Mouse (Mus musculus): ENCODE measurements at regions not wholly inside any gene's neighbourhood (a gene's known extent, or its start where the extent isn't known, plus 50 kb on each side); places are given as distances from the start of the nearest gene placed in this dataset.
A peak's percentile ranks its signal among the peaks of the same experiment; 100 is the strongest.

DNA sequence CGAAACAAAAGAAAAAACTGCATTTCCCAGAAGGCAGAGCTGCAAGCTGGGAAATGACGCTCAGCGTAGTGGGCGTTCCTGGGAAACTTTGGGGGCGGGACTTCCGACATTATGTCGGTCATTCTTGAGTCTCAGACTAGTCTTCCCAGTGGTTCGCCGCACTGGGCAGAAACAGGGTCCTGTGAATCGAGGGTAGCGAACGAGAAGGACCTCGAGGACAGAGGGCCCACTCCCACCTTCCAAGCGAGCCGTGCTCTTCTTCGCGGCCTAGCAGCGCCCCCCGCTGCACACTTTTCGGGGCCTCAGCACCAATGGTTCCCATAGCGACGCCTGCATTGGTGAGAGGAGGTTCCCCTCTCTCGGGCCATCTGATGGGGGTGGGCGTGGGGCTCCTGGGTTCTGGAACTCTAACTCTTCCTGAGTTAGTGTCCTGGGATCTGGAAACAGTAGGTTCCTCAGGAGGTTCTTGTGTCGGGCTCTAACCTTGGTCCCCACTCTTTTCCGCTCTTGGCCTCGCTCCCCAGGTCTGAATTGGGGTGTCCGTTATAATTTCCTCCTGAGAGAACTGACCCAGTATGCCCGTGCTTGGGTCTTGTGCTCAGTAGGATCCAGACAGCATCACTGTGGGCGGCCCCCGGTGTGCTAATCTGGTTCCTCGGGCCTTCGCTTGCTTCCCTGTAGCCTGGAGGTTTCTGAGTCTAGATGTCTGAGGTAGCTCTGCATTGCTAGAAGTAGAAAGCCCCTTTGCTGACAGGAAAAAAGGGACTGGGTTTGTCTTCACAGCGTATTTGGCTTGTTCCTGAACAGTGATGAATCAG lies 52.8 kb upstream of the Gramd1a start:
- DNase-seq: peak; percentile 59 to 67

DNA sequence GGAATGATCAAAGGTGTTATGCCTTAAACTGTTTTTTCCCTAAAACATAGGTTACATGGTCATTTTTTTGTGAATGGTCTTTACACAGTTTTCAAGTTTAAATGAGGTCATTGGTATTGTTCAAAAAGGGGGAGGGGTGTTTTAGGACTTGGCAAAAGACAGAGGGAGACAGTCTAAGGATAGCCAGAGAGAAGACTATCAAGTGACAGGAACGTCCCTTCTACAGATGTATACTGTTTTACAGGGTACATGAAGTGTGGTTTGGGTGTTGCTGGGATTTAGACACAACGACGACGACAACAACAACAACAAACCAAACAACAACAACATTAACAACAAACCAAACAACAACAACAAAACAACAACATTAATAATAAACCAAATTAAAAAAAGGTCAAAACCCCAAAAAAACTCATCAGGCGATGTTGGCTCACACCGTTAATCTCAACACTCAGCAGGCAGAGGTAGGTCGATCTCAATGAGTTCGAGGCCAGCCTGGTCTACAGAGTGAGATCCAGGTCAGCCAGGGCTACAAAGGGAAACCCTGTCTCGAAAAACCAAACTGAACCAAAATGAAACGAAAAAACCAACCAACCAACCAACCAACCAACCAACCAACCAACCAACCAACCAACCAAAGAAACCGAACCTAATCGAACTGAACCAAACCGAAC lies 52.0 kb upstream of the Gramd1a start:
- DNase-seq: no peak

Data from thymus, postnatal 36 days (tissue).